Mouse (Mus musculus): ENCODE results near the gene Hist1h3h.

Hist1h3h gene

GRCm38 (mm10) chr13:21729544-21729943, 12.1 kb downstream of the Hist1h3h start:
- DNase-seq, result no peak

GRCm38 (mm10) chr13:21733466-21733865, 16.0 kb downstream of the Hist1h3h start:
- no peak for DNase-seq

GRCm38 (mm10) chr13:21734010-21734905, 16.8 kb downstream of the Hist1h3h start:
- DNase-seq, result peak; percentile 81 to 82

- DNase-seq, result peak; percentile 74 to 78
These were observed 17.7 kb downstream of the Hist1h3h start, which contains the start of gene Hist1h4j for GRCm38 (mm10) chr13:21734906-21735767. Gene Hist1h4j (plus strand): TSS chr13:21735064.

- DNase-seq, result no peak
These were observed 27.5 kb downstream of the Hist1h3h start for GRCm38 (mm10) chr13:21745006-21745405.

GRCm38 (mm10) chr13:21749387-21750158, 32.1 kb downstream of the Hist1h3h start:
- no peak for DNase-seq

- DNase-seq, result peak; percentile 92 to 94
These were observed 32.9 kb downstream of the Hist1h3h start, which contains the start of gene Hist1h4k for GRCm38 (mm10) chr13:21750159-21751017. Gene Hist1h4k (minus strand): TSS chr13:21750505.

GRCm38 (mm10) chr13:21751417-21751816, 34.0 kb downstream of the Hist1h3h start:
- no peak for DNase-seq

- no peak for DNase-seq
These were observed 34.4 kb downstream of the Hist1h3h start for GRCm38 (mm10) chr13:21751827-21752226.

GRCm38 (mm10) chr13:21752356-21752755, 34.9 kb downstream of the Hist1h3h start:
- DNase-seq, result no peak

- DNase-seq, result no peak
These were observed 35.6 kb downstream of the Hist1h3h start for GRCm38 (mm10) chr13:21753051-21753523.

- DNase-seq, result peak; percentile 72 to 76
These were observed 36.2 kb downstream of the Hist1h3h start, which contains the start of the genes Hist1h2ak and Hist1h2bn for GRCm38 (mm10) chr13:21753524-21754285. Gene Hist1h2ak (minus strand): TSS chr13:21753827. Gene Hist1h2bn (plus strand): TSS chr13:21754123.

- DNase-seq, result peak in 1 of 2 experiments; percentile 15
These were observed 37.0 kb downstream of the Hist1h3h start for GRCm38 (mm10) chr13:21754294-21755001.

- no peak for DNase-seq
These were observed 38.2 kb downstream of the Hist1h3h start for GRCm38 (mm10) chr13:21755707-21756106.
